Mouse (Mus musculus) lung, postnatal 0 days (tissue): ENCODE measurements at regions not wholly inside any gene's neighbourhood (a gene's known extent, or its start where the extent isn't known, plus 50 kb on each side); places are given as distances from the start of the nearest gene placed in this dataset.

Experiments used
- CTCF ChIP-seq: IDR thresholded peaks from 2 replicates; pipeline ENCODE4 v1.5.1; 2016; ENCODE audit warnings: antibody characterized with exemption, mild to moderate bottlenecking
- EP300 ChIP-seq: IDR thresholded peaks from 2 replicates; pipeline ENCODE4 v1.6.1; 2016; ENCODE audit warnings: antibody characterized with exemption, mild to moderate bottlenecking, control low read depth

- no peak for TF ChIP-seq CTCF
- TF ChIP-seq EP300, result no peak
These were observed 937.2 kb upstream of the Nr2f1 start for GRCm38 (mm10) chr13:79136726-79137125.
